Mouse (Mus musculus): Measurements from ENCODE around the gene Rrp7a. TPM values are rescaled to one million over a fixed set of nuclear protein-coding genes. Genes with fewer than 3 reads are reported as not detected.

Rrp7a gene
- 10 to 100 TPM; 54.6 to 56.3 TPM for total RNA-seq (2021)

DNA sequence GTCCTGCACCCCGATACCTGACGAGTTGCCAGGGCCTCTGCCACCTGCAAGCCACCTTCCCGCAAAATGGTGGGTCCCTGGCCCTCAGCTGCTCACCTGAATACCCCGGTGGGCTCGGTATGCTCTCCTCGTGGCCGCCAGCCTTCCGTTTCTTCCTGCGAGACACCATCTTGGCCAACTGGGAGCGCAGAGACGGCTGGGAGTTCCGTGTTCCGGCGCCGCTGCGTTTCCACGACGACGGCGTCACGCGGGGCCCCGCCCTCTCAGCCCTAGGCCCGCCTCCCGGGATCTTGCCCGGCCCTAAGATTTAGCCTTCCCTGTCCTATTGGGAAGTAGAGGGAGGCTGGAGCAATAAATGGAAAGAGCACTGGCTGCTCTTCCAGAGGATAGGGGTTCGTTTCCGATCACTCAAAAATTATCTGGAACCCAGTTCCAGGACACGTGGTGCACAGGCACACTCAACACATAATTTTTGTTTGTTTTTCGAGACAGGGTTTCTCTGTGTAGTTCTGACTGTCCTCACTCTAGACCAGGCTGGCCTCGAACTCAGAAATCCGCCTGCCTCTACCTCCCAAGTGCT lies at the start of gene Rrp7a:
TSS of gene Rrp7a (minus strand) at position 236 of the 580 bp plus-strand sequence.
- peak; percentile 95 for DNase-seq

DNA sequence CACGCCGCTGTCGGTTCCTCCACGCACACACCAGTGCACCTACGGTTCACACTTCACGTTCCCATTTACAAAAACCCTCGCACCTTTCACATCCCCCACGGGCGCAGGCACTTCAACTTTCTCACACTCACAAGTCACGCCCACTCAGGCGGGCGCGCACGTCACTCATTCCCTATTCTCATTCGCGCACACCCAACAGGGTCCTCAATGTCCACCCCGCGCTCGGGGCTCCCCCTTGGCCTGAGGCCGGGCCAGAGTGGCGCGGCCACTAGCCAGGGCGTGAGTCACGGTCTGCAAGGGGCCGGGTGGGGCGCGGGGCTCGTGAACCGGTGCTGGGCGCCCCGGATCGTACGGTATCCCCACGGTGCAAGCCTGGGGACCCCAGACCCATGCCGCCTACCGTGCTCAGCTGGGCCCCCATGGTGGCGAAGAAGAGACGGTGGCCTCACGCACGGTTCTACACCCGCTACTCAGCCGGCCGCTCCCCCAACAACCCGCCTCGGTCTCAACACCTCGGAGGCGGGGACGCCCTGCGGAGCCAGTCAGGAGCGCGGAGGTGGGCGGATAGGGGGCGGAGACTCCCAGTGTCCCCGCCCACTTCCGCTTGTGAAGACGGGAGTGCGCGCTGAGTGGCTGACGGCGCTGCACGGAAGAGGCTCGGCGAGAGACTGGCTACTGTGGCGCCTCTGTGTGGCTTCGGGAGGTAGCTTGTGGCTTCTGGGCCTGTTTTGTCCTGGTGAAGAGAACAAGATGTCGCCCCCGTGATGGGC lies 49.3 kb upstream of the Rrp7a start:
- DNase-seq: peak; percentile 97

DNA sequence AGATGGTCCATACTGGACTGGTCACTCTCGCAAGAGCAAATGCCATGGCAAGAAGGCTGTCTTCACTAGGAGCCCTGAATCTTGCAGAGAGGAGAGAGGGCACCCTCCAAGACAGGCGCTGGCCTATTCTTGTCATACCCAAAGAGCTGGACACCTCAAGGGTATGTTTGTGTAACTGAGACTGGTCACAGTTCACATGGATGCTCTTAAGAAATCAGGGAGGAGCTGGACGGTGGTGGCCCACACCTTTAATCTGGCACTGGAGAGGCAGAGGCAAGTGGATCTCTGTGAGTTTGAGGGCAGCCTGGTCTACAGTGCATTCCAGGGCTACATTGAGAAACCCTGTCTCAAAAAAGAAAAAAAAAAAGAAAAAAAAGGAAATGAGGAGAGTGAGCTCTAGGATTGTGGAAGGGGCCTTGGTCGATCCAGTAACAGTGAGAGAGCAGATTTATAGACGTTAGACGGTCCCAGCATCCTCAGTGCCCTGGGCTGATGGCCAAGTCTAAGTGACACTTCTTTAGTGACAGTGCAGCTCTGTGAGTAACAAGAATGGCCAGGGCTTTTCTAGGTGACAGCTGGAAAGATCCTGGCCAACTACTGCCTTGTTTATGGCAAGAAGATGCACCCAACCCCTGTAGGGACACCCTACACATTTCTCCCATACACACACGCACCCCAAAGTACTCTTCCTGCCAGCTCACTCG lies 48.5 kb upstream of the Rrp7a start:
- DNase-seq: peak; percentile 54

DNA sequence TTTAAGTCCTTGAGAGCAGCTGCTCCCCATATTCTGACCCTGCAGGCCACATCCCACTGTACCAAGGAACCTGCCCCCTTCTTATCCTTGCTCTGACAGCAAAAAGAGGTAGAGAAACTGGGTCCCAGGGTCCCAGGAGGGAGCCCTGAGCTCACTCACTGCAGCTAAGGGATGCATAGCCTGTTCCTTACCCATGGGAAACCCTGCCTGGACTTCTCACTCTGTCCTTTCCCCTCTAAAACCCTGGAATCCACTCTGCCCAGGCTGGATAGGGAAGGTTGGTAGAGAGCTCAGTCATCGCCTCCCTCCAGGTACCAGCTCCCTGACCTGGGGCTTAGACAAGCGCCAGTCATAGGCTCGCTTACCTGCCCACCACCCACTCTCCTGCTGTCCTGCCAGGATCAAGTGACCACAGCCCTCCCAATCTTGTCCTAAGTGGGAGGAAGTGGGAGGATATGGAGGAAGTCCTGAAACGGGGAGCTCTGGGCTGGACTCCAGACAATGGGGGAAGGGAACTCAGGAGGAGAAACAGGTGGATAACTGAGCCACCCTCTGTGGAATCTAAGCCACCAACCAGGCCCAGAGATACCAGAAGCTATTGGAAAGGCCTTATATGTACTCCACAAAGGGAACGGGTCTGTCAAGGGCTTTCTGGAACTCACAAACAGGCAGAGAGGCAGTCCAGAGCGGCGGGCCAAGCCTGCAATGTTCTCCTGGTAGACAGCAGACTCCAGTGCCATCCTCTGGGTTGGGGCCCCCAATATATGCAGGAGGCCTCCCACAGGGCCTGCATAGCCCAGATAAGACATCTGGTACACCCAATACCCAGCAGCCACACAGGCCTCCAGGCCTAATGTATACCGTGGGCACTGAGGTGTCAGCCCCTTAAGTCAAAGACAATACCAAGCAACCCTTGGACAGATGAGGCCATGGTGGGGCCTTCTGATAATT lies 47.4 kb upstream of the Rrp7a start:
- peak; percentile 54 for DNase-seq

DNA sequence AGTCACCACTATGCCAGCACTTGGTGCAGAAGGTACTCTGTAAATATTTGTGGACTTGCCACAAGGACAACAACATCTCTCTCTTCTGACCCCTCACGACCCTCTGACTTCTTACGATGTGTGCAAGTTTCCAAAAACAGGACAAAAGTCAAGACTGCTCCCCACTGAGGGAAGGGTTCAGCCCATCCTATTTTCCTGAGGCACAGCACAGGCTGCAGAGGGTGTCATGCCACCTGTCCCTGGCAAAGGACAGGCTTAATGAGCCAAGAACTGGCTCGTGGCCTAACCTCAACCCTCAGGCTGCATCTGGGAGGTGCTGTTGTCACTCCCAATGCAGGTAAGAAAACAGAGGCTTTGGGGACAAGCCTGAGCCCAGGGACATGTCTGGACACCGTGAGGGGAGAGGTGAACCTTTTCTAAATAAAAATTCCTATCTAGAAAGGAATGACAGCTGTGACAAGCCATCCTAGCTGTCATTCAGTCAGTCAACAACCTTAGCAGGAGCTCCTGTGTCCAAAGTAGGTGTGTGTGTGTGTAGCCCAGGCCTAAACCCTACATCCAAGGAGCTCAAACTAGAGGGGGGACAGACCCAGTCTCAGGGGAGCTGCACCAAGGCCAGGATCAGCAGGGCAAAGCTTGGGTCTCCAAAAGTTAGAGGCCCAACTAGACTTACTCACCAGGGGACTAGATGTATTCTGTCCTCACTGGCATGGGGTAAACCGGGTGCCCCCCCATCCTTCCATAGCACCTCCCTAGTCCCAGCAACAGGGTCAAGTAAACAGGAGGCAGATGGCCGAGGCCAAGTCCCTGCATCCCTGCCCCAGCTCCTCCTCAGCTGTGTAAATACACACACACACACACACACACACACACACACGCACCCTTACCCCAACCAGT lies 46.5 kb upstream of the Rrp7a start:
- DNase-seq: no peak

DNA sequence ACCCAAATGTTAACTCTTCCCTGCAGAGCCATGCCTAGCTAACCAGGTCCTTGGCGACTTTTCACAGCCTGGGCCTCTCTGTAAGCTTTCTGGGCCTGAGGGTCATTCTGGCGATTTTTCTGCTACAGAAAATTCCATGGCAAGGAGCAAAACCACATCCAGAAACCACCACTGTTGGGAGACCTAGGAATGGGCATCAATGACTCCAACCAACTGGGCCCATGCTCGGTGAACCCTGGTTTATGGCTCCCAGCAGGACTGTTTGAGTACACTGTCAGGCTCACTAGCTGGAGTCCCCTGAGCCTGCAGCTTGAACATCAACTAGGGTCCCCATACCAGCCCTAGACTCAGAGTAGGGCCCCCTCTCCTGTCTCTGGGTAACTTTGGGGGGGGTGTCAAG lies 45.7 kb upstream of the Rrp7a start:
- no peak for DNase-seq

DNA sequence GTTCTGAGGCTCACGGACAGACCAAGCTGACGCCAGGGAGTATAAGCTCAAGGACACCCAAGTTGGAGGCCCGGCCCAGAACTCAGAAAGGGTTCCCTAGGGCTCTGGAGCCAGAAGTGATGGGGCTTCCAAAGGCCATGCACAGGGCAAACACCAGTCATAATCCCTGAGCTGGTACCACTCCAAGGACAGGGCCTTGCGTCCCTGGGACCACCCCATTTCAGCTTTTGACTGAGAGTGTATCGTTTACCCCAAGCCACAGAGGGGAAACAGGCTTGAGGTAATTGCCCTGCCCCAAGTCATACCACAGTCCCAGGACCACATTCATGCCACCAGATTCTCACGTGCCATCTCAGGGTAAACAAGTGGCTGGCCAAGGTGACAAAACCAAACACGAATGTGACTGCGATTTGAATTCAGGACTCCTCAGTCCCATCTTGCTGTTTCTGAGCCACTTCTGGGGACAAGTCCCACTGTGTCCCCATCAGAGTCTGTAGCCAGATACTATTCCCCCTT lies 45.0 kb upstream of the Rrp7a start:
- no peak for DNase-seq

DNA sequence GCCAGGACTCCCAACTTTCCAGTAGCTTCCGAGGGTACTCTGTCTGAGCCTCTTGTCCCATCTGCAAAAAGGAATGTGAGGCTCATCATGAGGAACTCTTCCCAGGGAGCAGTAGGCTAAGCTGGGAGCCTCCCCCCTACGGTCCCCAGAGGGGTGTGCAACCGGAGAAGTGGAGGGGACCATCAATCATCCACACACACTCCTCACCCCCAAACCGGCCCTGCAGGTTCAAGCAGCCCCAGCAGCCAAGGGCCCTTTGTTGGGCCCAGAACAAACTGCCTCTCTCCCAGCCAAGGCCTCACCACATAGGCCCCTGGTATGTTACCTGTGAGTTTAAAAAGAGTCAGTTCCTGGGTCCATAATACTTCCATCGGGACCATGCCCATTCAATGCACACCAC lies 44.5 kb upstream of the Rrp7a start:
- DNase-seq: no peak

DNA sequence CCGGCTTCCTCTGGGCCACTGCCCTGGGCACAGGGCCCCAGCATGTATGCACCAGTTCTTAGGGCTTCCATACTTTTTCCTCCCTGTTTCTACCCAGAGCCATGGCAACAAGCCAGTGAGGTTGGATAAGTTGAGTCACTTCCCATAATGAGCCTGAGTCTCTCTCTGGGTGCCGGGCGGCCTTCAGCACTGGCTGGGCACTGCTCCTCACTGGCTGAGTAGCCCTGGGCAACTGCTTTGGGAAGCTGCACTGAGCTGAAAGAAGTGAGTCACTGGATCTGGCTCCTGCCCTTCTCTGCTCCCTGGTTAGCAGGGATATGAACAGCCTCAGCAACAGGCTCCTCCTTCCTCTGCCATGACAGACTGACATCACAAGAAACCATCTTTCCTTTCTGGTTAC lies 44.0 kb upstream of the Rrp7a start:
- DNase-seq: peak; percentile 59

DNA sequence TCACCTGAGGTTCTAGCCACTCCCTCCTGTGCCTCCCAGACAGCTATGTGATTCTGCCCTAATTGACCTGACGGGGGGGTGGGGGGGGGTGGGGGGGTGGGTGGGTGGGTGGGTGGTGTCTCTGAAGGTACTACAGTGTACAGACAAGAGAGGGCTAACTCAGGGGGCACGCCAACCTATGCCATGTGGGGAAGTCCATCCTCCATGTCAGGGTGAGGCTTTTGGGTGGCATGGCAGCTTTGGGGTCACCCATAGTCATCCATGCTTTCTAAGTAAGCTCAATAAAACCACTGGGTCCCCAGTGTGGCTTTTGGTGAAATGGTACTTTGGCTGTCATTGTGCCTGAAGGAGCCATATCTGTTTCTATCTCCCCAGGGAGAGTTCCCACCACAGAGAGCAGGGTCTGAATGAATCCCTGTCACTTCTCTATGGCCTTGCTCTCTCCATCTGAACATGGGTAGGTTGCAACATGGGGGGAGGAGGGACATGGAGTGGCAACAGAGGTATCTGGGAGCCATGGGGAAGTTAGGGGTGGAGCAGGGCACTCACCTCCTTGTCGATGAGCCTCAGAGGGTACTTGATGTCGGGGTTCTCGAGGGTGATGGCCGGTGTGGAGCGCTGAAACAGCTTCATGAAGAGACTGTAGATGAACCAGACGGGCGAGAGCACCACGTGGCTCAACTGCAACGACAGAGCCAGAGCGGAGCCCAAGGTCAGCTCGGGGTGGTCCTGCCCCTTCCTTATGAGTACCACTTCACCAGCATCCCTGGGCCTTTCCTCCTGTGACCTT lies 43.1 kb upstream of the Rrp7a start:
- no peak for DNase-seq

DNA sequence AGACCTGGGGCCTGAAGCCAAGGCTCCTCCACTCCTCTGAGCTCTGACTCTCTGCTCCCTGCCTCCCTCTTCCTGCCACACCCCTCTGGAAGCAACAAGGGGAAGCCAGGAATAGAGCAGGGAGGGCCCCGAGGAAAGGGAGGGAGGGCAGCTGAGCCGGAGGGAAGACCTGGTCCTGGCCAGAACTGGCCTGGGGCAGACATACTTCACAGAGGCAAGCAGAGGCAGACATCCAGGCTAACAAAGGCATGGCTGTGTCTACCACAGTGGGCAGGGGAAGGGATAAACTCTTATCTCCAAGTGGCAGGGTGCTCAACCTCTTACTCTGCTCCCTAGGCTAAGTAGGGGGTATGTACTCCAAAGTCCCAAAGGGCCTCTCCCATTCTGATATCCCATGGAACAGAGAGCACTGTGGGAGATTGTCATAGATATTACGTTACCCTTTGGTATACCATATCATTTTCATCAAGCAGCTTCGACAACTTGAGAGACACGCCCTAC lies 42.4 kb upstream of the Rrp7a start:
- peak; percentile 81 for DNase-seq

DNA sequence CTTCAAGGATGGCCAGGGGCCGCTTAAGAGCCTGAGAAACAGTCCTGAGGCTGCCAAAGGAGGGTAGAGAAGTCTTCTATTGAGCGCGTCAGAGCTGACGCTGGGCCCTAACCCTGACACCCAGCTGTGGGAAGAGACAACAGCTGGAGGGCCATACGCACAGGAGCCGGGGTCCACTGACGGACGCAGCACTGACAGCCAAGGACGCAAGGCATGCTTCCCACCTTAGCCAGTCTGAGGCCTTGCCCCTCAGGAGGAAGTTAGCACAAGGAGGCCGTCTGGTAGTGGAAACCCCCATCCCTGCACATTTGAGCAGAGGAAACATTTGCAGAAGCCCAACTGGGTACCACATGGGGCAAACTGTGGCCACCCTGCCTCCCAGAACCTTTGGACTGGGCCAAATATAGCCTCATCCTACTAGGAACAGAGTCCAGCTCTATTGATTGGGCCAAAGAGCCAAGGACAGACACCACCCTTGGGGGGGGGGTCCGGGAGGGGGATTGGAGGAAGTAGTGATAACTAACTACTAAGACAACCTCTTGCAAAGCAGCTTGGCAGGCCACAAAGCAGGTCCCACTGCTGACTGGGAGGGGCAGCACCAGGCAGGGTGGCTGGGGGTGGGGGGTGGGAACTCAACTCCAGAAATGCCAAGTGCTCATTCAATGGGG lies 40.4 kb upstream of the Rrp7a start:
- DNase-seq: no peak

DNA sequence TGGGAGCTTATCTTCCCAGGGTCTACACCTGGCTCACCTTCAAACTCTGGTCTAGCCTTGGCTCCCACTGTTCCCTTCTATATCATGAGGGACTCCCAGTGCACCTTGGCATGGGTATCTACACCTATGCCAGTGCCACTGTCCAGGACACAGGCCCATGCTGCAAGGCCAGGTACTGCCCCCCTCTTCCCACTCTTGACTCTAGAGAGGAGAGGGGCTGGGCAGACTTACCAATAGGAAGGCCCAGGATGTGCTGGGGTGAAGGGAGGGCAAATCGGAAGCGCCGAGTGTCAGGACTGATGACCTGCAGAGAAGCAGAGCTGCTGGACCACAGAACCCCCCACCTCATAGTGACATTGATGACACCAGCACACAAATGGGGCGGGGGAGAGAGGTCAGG lies 39.4 kb upstream of the Rrp7a start:
- no peak for DNase-seq

DNA sequence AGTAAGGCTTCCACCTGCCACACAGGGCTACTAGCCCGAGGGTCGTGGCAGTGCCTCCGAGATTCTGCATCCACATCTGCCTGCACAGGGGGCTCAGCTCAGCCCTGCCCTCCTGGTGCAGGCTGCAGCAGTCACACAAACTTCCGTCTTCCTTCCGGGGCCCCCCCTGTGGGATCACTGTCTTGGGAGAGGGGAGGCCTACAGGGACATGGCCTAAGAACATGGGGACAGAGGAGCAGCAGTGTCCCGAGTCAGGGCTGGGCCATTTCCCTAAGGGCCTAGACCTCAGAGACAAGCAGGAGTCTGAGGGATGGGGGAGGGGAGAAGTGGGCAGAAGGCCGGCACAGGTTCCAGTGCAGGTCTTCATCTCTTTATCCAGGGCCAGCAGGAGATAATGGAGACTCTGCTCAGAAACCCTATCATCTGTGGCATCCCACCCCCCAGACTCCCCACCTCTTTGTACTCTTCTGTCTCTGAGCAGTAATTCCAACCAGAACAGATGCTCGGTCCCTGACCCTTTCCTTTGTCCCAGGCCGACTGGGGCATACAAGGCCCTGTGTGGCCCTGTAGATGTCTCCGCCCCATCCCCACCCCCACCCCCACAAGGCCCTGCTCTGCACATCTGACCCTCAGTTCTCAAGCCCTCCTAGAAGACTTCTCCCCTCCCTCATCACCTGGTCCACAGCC lies 38.6 kb upstream of the Rrp7a start:
- no peak for DNase-seq

DNA sequence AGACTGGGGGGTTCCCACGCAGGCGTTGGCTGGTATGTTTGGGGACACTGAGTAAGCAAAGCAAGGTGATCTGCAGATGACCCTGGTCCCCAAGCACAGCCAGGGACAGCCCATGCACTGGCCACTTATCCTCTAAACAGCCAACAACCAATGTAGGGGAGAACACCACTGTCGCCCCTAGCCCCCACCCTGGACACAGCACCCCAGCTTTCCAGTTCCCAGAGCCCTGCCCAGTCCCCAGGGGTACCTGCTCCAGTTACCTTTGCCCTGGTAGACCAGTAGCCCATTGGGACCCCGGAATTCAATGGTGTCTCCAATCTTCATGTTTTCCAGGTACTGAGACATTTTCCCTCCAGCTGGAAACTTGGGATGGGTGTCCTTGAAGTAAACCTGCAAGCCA lies 38.0 kb upstream of the Rrp7a start:
- no peak for DNase-seq

DNA sequence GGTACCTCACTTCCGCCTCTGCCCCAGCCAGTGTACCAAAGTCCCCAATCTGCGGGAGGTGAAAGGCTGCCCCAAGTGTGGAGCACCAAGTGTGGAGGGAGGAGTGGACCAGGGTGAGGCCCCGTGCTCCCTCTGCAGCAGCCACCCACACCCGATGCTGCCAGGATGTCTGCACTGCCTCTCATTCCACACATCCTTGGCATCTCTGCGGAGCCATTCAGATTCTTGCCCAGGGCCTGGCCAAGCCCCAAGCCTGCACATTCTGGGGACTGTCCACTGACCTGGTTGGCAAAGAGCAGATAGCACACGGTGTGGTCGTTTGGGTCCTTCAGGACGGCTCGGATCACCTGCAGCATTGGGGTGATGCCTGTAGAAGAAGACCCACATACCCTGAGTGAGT lies 37.2 kb upstream of the Rrp7a start:
- peak; percentile 23 for DNase-seq

DNA sequence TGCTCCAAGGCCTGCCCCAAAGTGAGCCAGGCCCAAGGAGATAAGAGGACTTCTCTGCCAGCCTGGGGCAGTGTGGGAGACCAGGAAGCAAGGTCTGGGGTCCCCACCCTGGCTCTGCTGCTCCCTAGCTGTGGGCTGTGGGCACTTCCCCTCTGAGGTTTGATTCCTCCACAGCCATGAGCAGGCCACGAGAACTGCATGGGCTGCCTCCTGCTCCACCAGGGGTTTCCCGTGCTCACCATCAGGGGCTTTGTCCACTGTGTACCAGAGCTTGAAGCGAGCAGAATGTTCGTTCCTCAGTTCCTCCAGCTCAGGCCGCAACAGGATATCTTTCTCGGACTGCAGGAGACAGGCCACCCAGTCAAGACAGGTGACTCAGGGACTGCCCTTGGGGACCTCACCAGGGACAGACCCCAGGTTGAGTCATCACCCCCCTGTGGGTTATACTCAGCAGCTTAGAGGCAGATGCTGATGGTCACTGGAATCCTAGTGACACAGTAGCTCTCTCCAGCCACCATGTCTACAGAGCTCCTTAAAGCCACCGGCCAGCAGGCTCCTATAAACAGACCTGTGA lies 36.1 kb upstream of the Rrp7a start:
- no peak for DNase-seq

DNA sequence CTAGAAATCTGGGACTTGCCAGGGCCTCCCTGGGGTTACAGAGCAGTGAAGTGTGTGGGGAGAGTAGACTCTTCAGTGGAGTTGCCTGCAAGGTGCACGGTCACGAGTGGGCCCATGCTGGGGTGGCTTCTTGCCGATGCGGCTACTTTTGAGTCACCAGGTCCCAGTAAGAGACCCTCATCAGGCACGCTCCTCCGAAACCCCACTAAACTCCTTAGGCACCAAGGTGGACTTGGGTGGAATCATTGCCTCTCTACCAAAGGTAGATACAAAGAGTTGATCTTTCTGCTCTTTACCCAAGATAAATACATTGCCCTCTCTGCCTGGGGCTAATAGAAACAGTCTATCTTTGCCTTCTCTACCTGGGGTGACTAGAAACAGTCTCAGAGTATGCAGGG lies 35.1 kb upstream of the Rrp7a start:
- DNase-seq: no peak

All from heart, postnatal 4 days (tissue).